Mouse (Mus musculus) ES-E14 (cell line): ENCODE data around the gene Kmt2d. TPM values are rescaled to one million over a fixed set of nuclear protein-coding genes. Genes with fewer than 3 reads are reported as not detected.

ENCODE experiments used
- DNase-seq: peaks from one replicate; pipeline ENCODE4 v3.0.0-alpha.2; 2013; ENCODE audit warnings: low read depth, low spot score
- H3K27ac ChIP-seq: 2 replicates; pipeline ENCODE4 v1.5.1; 2012; ENCODE audit warnings: low read depth, mild to moderate bottlenecking, low read length, moderate library complexity, mixed read lengths; ENCODE audit not compliant: poor library complexity, insufficient read depth, severe bottlenecking
- H3K36me3 ChIP-seq: 2 replicates; pipeline ENCODE4 v1.6.1; 2012; ENCODE audit warnings: mild to moderate bottlenecking, low read length, moderate library complexity, mixed read lengths; ENCODE audit not compliant: control insufficient read depth, poor library complexity, insufficient read depth, severe bottlenecking
- H3K4me1 ChIP-seq, 2 experiments: fragments of 150-350 bp in 1 of 2; sonication (generic) in 1 of 2; 2 replicates each; pipeline ENCODE4 v1.6.1; 2012; ENCODE audit warnings: low read length in 2 of 2, mild to moderate bottlenecking in 1 of 2, mixed read lengths in 1 of 2; ENCODE audit not compliant: control insufficient read depth in 2 of 2, insufficient read depth in 2 of 2, poor library complexity in 1 of 2
- H3K4me3 ChIP-seq, 2 experiments: fragments of 150-350 bp in 1 of 2; sonication (generic) in 1 of 2; 2 replicates each; pipeline ENCODE4 v1.5.1; 2012; ENCODE audit warnings: low read length in 2 of 2, low read depth in 1 of 2, mild to moderate bottlenecking in 1 of 2, mixed read lengths in 1 of 2; ENCODE audit not compliant: insufficient read depth in 1 of 2, poor library complexity in 1 of 2, severe bottlenecking in 1 of 2
- H3K9ac ChIP-seq: 2 replicates; pipeline ENCODE4 v1.6.1; 2012; ENCODE audit warnings: low read depth, mild to moderate bottlenecking, low read length, mixed read lengths; ENCODE audit not compliant: poor library complexity, insufficient read depth, severe bottlenecking
- H3K9me3 ChIP-seq: fragments of 150-350 bp; sonication (generic); 2 replicates; pipeline ENCODE4 v1.6.1; 2012; ENCODE audit warnings: low read depth, mild to moderate bottlenecking, low read length; ENCODE audit not compliant: control insufficient read depth, insufficient read depth
- CHD2 ChIP-seq: IDR thresholded peaks from 2 replicates; pipeline ENCODE4 v1.6.1; 2014; ENCODE audit warnings: mild to moderate bottlenecking, low read depth, low read length, inconsistent platforms
- HCFC1 ChIP-seq: IDR thresholded peaks from 2 replicates; pipeline ENCODE4 v1.6.1; 2012; ENCODE audit warnings: low read length, inconsistent platforms, borderline replicate concordance; ENCODE audit not compliant: insufficient read depth
- MAFK ChIP-seq: IDR thresholded peaks from 2 replicates; pipeline ENCODE4 v1.6.1; 2014; ENCODE audit warnings: mild to moderate bottlenecking, low read depth, low read length, inconsistent platforms; ENCODE audit not compliant: insufficient read depth
- ZC3H11A ChIP-seq: IDR thresholded peaks from 2 replicates; pipeline ENCODE4 v1.6.1; 2012; ENCODE audit warnings: low read depth, mild to moderate bottlenecking, inconsistent platforms, low read length, borderline replicate concordance
- ZNF384 ChIP-seq: IDR thresholded peaks from 2 replicates; pipeline ENCODE4 v1.6.1; 2012; ENCODE audit warnings: low read depth, low read length, inconsistent platforms
- in situ Hi-C, 2 experiments: fragments of 600-800 bp; cut with MboI; formaldehyde crosslinking; loops; one replicate each; pipeline ENCODE4 v1.15.1; 2025; ENCODE audit warnings: low sequenced_read_pairs in 2 of 2, inconsistent platforms in 1 of 2; ENCODE audit not compliant: unreplicated experiment in 2 of 2
- total RNA-seq: library from RNA; depleted of rRNA; stranded (reverse); fragments of 300-350 nt; gene quantifications from 2 replicates; pipeline ENCODE4 v1.2.3, GENCODE M21; 2012

Kmt2d gene
- total RNA-seq, 1 experiment = 35.9 TPM

- no peak for DNase-seq
- H3K4me1 ChIP-seq = peaks cover 5 to 10% of the 10 kb centered on the region in 2 experiments; a peak in 3 of 4 replicates
- H3K27ac ChIP-seq = no peak within 1 kb of the TSS
- H3K9ac ChIP-seq = peak within 1 kb of the TSS; percentile 8; the same call in 1 of the 2 replicates
- no peak for TF ChIP-seq ZC3H11A
- TF ChIP-seq ZNF384 = no peak
- TF ChIP-seq HCFC1 = no peak
- TF ChIP-seq CHD2 = no peak
- no peak for TF ChIP-seq MAFK
- peak within 1 kb of the TSS; percentile 25 to 50 for H3K4me3 ChIP-seq
- no peaks in the 10 kb centered on the region for H3K36me3 ChIP-seq
- no peaks in the 10 kb centered on the region for H3K9me3 ChIP-seq
- in situ Hi-C loops = no loop called here
Observed at GRCm38 (mm10) chr15:98893940-98894745, 23.1 kb upstream of the Kmt2d start, which contains the start of gene Rhebl1. Rhebl1 (minus strand) TSS chr15:98894540.

DNA sequence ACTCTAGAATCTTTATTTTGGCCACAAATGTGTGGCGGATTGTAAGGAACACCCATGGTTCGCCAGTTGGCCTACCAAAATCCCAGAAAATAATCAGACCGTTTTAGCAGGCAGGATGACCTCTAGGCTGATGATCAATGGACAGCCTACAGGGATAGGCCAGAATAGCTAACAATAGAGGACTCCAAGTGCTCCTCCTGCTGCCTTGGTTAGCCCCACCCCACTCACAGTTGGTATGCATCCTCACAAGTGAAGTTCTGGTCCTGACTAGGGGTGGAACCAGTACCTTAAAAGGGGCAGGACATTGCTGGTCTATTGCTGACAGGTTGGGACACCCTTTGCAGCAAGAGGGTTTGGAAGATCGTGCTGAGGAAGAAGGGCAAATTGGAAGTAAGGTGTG, 22.0 kb upstream of the Kmt2d start:
- Histone ChIP-seq H3K9me3 (no peaks in the 10 kb centered on the region), H3K4me3 (no peak overlapping the region), H3K27ac (no peak overlapping the region), H3K36me3 (no peaks in the 10 kb centered on the region), H3K4me1 (peaks cover 5 to 10% of the 10 kb centered on the region in 2 experiments; a peak in 3 of 4 replicates), H3K9ac (no peak overlapping the region)
- no peak for DNase-seq
- no peak for TF ChIP-seq MAFK
- TF ChIP-seq ZC3H11A = no peak
- no peak for TF ChIP-seq ZNF384
- no peak for TF ChIP-seq CHD2
- no peak for TF ChIP-seq HCFC1
- in situ Hi-C loops = no loop called here

DNA sequence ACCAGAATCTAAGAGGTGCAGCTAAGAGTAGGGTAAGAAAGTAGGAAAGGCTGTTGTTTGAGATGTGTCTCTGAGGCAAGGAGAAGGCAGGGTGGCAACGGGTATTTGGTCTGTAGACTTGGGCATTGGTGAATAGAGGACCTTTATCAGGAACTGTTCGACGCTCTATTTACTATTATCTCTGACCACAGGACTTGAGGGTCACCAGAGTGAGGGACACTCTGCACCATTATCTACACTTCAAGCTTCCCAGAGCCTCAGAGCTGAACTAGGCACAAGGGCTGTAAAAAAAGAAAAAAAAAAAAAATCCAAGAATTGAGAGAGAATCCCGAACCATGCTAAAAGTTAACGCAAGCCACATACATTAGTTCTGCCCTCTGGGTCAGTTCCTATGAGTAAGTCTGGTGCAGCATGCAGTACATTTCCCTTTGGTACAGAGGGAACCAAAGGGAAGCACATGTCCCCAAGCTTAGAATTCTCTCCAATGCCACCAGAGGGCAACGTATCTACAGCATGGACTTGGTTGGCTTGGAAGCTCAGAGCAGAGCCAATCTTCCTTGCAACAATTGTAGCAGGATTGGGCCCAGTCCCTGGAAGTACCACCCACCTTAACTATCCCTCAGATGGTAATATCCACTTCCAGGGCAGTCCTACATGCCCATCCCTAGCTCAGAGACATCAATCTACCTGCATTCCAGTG, 21.1 kb upstream of the Kmt2d start:
- in situ Hi-C loops = no loop called here
- Histone ChIP-seq H3K36me3 (no peaks in the 10 kb centered on the region), H3K9ac (no peak overlapping the region), H3K4me3 (no peak overlapping the region), H3K9me3 (no peaks in the 10 kb centered on the region), H3K27ac (no peak overlapping the region), H3K4me1 (peaks cover 5 to 8% of the 10 kb centered on the region in 2 experiments; a peak in 3 of 4 replicates)
- TF ChIP-seq HCFC1 = no peak
- no peak for TF ChIP-seq MAFK
- TF ChIP-seq ZC3H11A = no peak
- no peak for TF ChIP-seq CHD2
- TF ChIP-seq ZNF384 = no peak
- DNase-seq = no peak

- peak; percentile 82 for DNase-seq
- Histone ChIP-seq H3K4me3 (peak overlapping the region; percentile 62 to 69), H3K9me3 (no peaks in the 10 kb centered on the region), H3K27ac (peak overlapping the region; percentile 52; the same call in 1 of the 2 replicates), H3K36me3 (no peaks in the 10 kb centered on the region), H3K4me1 (peaks cover 5 to 8% of the 10 kb centered on the region in 2 experiments; a peak in 3 of 4 replicates), H3K9ac (peak overlapping the region; percentile 57)
- in situ Hi-C loops = no loop called here
- TF ChIP-seq MAFK (no peak), HCFC1 (no peak), ZNF384 (no peak), ZC3H11A (no peak), CHD2 (no peak)
Observed at GRCm38 (mm10) chr15:98891198-98891742, 20.3 kb upstream of the Kmt2d start.
